Mouse (Mus musculus): ENCODE measurements around the gene Serpinb1a. TPM values are rescaled to one million over a fixed set of nuclear protein-coding genes. Genes with fewer than 3 reads are reported as not detected.

Serpinb1a gene
- total RNA-seq, 2 experiments from 2014 or later = 310 to 511 TPM

- no peak for ATAC-seq (replicated peaks; ENCODE audit: poor library complexity, severe bottlenecking)
Measured at GRCm38 (mm10) chr13:32841349-32841748, 9.6 kb downstream of the Serpinb1a start.

DNA sequence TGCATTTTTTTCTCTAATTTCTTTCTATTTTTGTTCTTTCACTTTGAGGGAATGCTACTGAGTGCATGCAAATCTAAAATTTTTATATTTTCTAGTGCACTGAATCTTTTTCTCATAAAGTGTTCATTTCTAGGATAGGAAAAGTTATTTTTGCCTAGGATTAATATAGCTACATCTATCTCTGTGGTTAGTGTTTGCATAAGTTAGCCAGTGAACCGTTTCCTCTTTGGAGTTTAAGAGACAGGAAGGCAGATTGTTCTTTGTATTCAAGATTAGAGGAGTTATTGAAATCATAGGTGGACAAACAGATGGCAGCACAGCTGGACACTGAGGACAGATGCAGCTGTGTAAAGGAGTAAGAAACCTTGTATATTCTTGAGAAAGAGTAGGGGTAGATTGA, 11.7 kb downstream of the Serpinb1a start:
- peak; percentile 31 for ATAC-seq (replicated peaks; ENCODE audit: poor library complexity, severe bottlenecking)

DNA sequence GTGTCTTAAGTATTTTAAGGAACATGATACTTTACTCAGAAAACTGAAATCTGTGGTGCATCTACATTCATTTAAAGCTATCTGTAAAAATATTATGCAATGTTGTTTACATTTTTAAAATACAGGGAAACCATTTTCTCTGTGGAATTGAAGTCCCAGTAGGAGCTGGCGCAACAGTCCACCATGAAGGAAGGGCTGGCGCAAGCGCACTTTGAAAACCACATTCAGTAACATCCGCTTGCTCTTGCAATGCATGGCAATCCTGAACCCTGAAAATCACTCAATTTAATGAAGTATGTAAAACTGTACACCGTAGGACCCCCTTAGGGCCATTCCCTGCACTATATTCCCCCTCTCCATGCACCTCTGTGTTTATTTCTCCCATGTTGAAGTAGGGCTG, 16.5 kb downstream of the Serpinb1a start:
- peak; percentile 50 for ATAC-seq (replicated peaks; ENCODE audit: poor library complexity, severe bottlenecking)

DNA sequence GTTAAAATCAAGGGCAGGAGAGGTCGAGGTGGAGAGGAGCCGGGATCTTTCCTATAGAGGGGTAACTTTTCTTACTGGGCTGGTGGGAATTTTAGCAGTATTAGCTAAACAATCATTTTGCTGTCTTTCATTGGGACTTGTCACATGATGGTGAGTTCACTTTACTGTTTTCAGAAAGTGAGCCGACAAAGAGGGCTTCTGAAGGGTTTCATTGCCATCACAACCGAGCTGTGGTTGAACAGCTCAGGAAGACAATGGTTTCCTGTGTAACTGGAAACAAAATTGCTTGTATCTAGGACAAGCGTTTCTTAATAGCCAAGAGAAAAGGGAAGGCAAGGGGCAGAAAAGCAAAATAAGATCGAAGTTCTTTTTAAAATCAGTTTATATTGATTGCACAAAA, 17.7 kb downstream of the Serpinb1a start:
- ATAC-seq (replicated peaks; ENCODE audit: poor library complexity, severe bottlenecking) = peak; percentile 42

DNA sequence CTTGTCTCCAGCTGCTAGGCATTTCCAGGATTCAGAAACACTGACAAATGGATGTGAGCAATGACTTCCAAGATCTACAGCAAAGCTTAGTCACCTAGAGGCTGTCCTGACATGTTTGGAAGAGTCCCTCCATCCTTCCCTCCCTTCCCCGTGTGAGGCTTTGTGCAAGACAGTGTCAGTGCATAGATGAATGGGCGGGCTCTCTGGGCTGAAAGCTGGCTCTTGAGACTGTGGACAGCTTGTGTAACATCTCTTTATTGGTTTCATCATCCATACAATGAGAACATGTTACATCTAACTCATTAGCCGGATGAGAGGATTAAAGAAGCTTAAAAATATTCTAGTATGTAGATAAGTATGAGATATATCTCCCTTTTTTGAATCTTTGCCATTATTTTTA, 18.2 kb downstream of the Serpinb1a start:
- peak; percentile 67 for ATAC-seq (replicated peaks; ENCODE audit: poor library complexity, severe bottlenecking)

DNA sequence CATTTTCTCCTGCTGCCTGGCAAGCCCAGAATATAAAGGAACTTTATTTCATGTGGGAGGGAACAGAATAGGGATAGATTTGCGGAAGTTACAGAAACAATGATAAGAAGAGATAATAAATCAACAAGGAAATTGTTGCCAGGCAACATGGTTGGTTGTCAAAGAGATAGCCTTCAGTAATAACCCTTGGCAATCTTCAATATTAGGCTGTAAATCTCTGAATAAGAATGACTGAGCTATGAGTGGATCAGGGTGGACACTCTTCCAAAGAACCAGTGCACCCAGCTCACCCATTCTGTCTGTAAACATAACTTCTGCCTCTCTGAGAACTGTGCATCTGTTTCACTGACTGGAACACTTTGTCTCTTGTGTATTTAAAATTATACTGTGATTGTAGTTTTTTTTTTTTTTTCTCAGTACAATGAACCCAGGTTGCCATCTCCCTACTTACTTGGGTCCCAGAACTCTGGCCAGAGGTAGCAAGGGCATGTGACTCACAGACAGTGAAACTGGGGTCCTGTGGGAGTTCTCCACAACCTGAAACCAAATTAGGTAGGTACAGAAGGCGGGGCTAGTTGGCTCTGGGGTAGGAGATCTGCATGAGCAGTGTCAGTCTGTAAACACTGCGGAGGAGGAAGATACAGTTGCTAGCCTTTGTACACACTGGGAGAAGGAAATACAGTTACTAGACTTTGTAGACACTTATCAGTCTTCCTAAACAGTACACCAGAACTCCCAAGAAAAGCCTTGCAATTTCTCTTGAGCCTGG, 19.3 kb downstream of the Serpinb1a start:
- ATAC-seq (replicated peaks; ENCODE audit: poor library complexity, severe bottlenecking) = peak; percentile 12

GRCm38 (mm10) chr13:32828886-32829285, 22.1 kb downstream of the Serpinb1a start:
- no peak for ATAC-seq (replicated peaks; ENCODE audit: poor library complexity, severe bottlenecking)

DNA sequence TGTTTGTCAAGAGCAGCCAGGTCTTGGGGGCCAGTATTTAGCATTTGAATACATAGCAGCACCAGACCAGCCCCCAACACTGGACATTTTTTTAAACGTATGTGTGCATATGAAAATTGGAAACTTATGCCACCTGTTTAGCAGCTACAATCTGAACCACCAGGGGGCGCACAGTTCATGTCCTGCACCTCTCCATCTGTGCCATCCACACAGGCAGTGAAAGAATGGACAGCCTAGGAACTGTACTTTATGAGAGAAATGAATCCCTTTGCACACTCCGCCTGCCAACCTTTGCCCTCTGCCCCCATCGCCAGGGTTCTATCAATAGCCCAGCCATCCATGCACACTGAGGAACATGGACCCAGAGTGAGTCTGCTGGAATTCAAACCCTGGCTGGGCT, 23.0 kb downstream of the Serpinb1a start:
- ATAC-seq (replicated peaks; ENCODE audit: poor library complexity, severe bottlenecking) = peak; percentile 29

- ATAC-seq (replicated peaks; ENCODE audit: poor library complexity, severe bottlenecking) = no peak
Measured at GRCm38 (mm10) chr13:32827111-32827822, 23.7 kb downstream of the Serpinb1a start.

GRCm38 (mm10) chr13:32825546-32825945, 25.4 kb downstream of the Serpinb1a start:
- no peak for ATAC-seq (replicated peaks; ENCODE audit: poor library complexity, severe bottlenecking)

DNA sequence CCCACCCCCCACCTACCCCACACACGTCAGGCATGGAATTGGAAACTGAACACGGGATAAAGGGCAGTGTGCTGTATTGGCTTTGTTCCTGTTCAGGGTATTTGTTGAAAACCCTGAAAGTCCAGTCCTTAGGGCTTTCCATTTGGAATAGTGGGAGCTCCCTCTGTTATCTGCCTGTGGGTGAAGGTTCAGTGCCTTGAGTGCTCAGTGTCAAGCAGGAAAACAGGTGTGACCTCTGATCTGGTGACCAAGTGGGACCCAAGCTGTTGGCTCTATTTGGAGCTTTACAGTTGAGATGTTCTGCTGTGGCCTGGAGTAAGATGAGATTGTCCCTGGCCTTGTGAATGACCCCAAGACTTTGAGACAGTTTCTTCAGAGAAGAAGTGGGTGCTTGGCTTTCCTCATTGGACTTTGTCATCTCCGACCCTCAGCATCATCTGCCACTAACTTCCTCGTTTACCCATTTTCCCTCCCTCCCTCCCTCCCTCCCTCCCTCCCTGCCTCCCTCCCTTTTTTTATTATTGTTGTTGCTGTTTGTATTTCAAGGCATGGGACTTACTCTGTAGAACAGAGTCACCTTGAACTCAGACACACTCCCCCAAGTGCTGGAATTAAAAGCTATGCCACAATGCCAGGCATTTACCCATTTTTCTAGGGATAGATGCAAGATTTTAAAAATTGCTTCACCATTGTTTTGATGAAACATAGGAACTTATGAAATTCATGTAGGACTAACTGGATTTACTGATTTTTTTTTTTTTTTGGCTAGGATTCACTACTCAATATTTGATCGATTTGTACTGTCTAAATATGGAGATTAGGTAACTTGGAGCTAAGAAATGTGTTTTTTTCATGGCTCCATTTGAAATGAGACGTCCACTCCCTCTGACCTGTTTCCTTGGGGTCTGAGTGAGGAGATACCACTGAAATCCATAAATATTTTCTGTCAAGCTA, 26.3 kb downstream of the Serpinb1a start:
- no peak for ATAC-seq (replicated peaks; ENCODE audit: poor library complexity, severe bottlenecking)

GRCm38 (mm10) chr13:32823126-32823525, 27.9 kb downstream of the Serpinb1a start:
- ATAC-seq (replicated peaks; ENCODE audit: poor library complexity, severe bottlenecking) = no peak

DNA sequence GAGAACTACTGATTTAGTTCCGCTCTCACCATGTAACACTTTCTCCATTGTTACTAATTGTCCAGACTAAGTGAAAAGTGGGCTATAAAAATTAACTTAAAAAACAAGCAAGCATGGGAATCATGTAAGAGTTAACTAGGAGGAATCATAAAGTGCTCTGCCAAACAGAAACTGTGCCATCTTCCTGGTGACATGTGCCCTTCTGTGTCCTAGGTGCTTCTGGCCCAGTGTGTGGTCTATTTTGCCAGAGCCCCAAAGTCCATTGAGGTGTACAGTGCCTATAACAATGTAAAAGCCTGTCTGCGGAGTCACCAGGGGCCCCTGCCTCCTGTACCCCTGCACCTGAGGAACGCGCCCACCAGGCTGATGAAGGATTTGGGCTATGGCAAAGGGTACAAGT, 29.3 kb downstream of the Serpinb1a start:
- ATAC-seq (replicated peaks; ENCODE audit: poor library complexity, severe bottlenecking) = no peak

- ATAC-seq (replicated peaks; ENCODE audit: poor library complexity, severe bottlenecking) = no peak
Measured at GRCm38 (mm10) chr13:32819926-32820325, 31.1 kb downstream of the Serpinb1a start.

DNA sequence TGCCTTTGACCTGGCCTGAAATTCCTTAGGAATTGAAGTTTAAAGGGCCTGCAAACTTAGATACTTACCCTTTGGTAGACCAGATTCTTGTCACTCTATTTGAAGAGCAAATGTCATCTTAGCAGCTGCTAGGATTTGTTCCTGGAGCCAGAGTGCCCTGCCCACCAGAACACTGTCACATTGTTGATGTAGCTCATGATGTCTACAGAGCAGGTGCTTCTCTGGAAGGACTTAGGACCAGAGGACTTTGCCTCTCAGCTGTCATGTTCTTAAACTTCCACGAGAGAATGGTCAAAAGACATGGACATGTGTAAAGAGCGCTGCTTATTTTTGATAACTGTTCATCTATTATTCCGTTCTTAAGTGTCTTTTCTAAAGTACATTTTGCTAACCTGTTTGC, 31.7 kb downstream of the Serpinb1a start:
- ATAC-seq (replicated peaks; ENCODE audit: poor library complexity, severe bottlenecking) = no peak

DNA sequence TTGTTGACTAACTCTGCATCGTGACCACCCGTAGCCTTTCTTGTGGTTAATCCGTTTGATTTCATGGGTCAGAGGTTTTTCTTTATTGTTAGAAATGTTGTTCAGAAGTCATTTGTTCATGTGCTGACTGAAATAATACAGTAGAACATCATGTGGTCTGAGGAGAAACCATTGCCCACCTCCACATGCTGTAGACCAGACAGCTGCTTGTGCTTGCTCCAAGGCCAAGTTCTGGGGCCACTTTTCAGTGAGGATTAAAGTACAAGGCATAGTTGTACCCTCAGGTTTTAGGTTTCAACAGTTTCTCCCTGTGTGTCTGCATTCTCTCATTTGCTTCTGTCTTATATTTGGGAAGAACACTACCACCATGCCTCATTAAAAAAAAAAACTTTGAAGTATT, 43.4 kb downstream of the Serpinb1a start:
- ATAC-seq (replicated peaks; ENCODE audit: poor library complexity, severe bottlenecking) = no peak

- ATAC-seq (replicated peaks; ENCODE audit: poor library complexity, severe bottlenecking) = no peak
Measured at GRCm38 (mm10) chr13:32806820-32807219, 44.2 kb downstream of the Serpinb1a start.

DNA sequence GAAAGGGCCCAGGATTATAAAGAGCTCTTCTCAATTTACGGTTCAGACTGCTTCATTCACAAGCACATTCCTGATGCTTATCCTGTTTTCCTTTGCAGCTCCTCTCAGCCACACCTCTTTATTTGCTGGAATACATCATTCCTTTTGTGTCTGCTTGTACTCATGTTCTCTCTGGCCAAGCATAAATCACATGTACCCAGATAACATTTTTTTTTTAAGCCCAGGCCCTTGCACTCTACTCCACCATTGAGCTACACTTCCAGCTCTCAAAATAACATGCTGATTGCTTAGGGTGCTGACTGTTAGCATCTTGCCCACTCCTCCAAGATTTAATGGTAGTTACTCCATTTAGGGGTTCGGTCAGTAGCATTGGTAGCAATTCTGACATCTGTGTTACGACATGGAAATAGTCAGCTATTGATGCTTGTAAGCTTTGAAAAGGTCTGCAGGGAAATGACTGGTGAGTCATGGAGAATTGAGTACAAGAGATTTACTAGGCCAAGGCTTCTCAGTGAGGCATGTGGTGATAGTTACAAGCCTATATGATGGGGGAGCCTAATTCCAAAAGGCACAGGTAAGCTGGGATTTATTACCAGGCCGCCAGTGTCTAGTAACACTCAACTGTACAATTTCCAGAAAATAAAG, 47.2 kb downstream of the Serpinb1a start:
- ATAC-seq (replicated peaks; ENCODE audit: poor library complexity, severe bottlenecking) = no peak

GRCm38 (mm10) chr13:32802259-32803081, 48.5 kb downstream of the Serpinb1a start, which contains the start of gene D930007J09Rik:
D930007J09Rik (minus strand) TSS chr13:32802849.
- peak; percentile 45 for ATAC-seq (replicated peaks; ENCODE audit: poor library complexity, severe bottlenecking)
